ENCODE assay signal across 12 mouse cellular contexts in genomic region chr16:30875235-30875829, GRCm38 (mm10).
A peak's percentile ranks its signal among the peaks of the same experiment; 100 is the strongest.
DNase-seq lines count a peak whose midpoint lies in the region; ATAC-seq lines count a peak whose summit lies in the region.
"Had no signal": no experiment of that assay in that cellular context is flagged by ENCODE, and none has a peak within 500 bp of the region (broad histone marks: within the 10 kb centered on the region; RNA-seq: fewer than 3 reads in every experiment).

No protein-coding gene starts in this region.

- H3K27ac ChIP-seq in hindbrain, embryonic 13.5 days, result peak overlapping the region; percentile 30; the same call in 1 of the 2 replicates
- no peak overlapping the region for H3K27ac ChIP-seq in hindbrain, embryonic 11.5 days (ENCODE audit: low read depth, low read length)
- H3K27ac ChIP-seq in neural tube, embryonic 11.5 days (ENCODE audit: low read depth, low read length), result peak overlapping the region; percentile 34; the same call in 1 of the 2 replicates
- H3K27ac ChIP-seq: macrophage had no signal

- no peak for ATAC-seq in hindbrain, embryonic 13.5 days (ENCODE audit: low FRiP score)
- ATAC-seq in hindbrain, embryonic 11.5 days (ENCODE audit: low FRiP score), result no peak
- no peak for ATAC-seq in neural tube, embryonic 11.5 days (ENCODE audit: insufficient read depth, low FRiP score, low TSS enrichment)
- ATAC-seq in CD4-positive, CD25-positive, alpha-beta regulatory T cell, adult 4 months, result no peak

- 67% methylated on average over 7 of the region's 7 CpGs for WGBS in hindbrain, embryonic 13.5 days
- WGBS in hindbrain, embryonic 11.5 days, result 82% methylated on average over 7 of the region's 7 CpGs
- WGBS in neural tube, embryonic 11.5 days, result 28% methylated on average over 7 of the region's 7 CpGs

- intact Hi-C loops in left cerebral cortex, postnatal 14 days (cut with DNase I), result no loop called here

- no peaks in the 10 kb centered on the region for H3K27me3 ChIP-seq in hindbrain, embryonic 13.5 days
- H3K27me3 ChIP-seq in hindbrain, embryonic 11.5 days (ENCODE audit: control insufficient read depth, insufficient read depth, low read length), result no peaks in the 10 kb centered on the region
- H3K27me3 ChIP-seq in neural tube, embryonic 11.5 days (ENCODE audit: control insufficient read depth, insufficient read depth, low read length), result no peaks in the 10 kb centered on the region

- DNase-seq in hindbrain, embryonic 11.5 days (ENCODE audit: low spot score), result no peak
- DNase-seq in neural tube, embryonic 11.5 days (ENCODE audit: low spot score), result no peak
- no peak for DNase-seq in neural tube, embryonic 10.5 days (ENCODE audit: extremely low spot score, low spot score)
- DNase-seq in kidney, postnatal 25 days, result peak; percentile 42 to 63
- no peak for DNase-seq in left cerebral cortex, postnatal 14 days (ENCODE audit: low spot score in 2 of 2)
- DNase-seq: cerebellum, postnatal 10 days; heart, adult 11 months; liver; retina, postnatal 1 day had no signal

- no peak overlapping the region for H3K4me2 ChIP-seq in hindbrain, embryonic 13.5 days
- H3K4me2 ChIP-seq in hindbrain, embryonic 11.5 days (replicated peaks; ENCODE audit: low read depth, low read length), result no peak overlapping the region
- H3K4me2 ChIP-seq in neural tube, embryonic 11.5 days (ENCODE audit: low read depth), result no peak overlapping the region

- no peak overlapping the region for H3K9ac ChIP-seq in hindbrain, embryonic 13.5 days
- H3K9ac ChIP-seq in hindbrain, embryonic 11.5 days (ENCODE audit: low read depth, low read length), result no peak overlapping the region
- H3K9ac ChIP-seq in neural tube, embryonic 11.5 days (ENCODE audit: low read length), result no peak overlapping the region

- no peaks in the 10 kb centered on the region for H3K9me3 ChIP-seq in hindbrain, embryonic 13.5 days
- no peaks in the 10 kb centered on the region for H3K9me3 ChIP-seq in hindbrain, embryonic 11.5 days (ENCODE audit: control insufficient read depth, low read length)
- H3K9me3 ChIP-seq in neural tube, embryonic 11.5 days (ENCODE audit: control insufficient read depth, low read length), result no peaks in the 10 kb centered on the region

- no peak overlapping the region for H3K4me3 ChIP-seq in hindbrain, embryonic 13.5 days
- no peak overlapping the region for H3K4me3 ChIP-seq in hindbrain, embryonic 11.5 days (ENCODE audit: low read depth, low read length)
- H3K4me3 ChIP-seq in neural tube, embryonic 11.5 days (ENCODE audit: low read depth, low read length), result no peak overlapping the region

- H3K36me3 ChIP-seq in hindbrain, embryonic 13.5 days, result no peaks in the 10 kb centered on the region
- H3K36me3 ChIP-seq in hindbrain, embryonic 11.5 days (ENCODE audit: control insufficient read depth, insufficient read depth, low read length), result no peaks in the 10 kb centered on the region
- H3K36me3 ChIP-seq in neural tube, embryonic 11.5 days (ENCODE audit: control insufficient read depth, insufficient read depth, low read length), result no peaks in the 10 kb centered on the region

- H3K4me1 ChIP-seq in hindbrain, embryonic 13.5 days (replicated peaks), result peaks cover 23% of the 10 kb centered on the region
- H3K4me1 ChIP-seq in hindbrain, embryonic 11.5 days (replicated peaks; ENCODE audit: control insufficient read depth, insufficient read depth, low read length), result no peaks in the 10 kb centered on the region; the same call in 1 of the 2 replicates
- H3K4me1 ChIP-seq in neural tube, embryonic 11.5 days (ENCODE audit: control insufficient read depth, insufficient read depth, low read length), result peaks cover 5% of the 10 kb centered on the region

Comparison
In these comparisons a context has a peak if more than half of its experiments do, and no peak if none do; other contexts are left out.
1. DNase-seq: peak in kidney, postnatal 25 days (2 of 2); none in hindbrain, embryonic 11.5 days (single experiment), neural tube, embryonic 11.5 days (single experiment), neural tube, embryonic 10.5 days (single experiment) and left cerebral cortex, postnatal 14 days (0 of 2).